Mouse (Mus musculus): ENCODE measurements around the gene Bpifc. TPM values are rescaled to one million over a fixed set of nuclear protein-coding genes. Genes with fewer than 3 reads are reported as not detected.
A peak's percentile ranks its signal among the peaks of the same experiment; 100 is the strongest.

The Bpifc gene
- total and polyA plus RNA-seq, 2 experiments from 2014 or later, result 0.15 to 0.33 TPM

DNA sequence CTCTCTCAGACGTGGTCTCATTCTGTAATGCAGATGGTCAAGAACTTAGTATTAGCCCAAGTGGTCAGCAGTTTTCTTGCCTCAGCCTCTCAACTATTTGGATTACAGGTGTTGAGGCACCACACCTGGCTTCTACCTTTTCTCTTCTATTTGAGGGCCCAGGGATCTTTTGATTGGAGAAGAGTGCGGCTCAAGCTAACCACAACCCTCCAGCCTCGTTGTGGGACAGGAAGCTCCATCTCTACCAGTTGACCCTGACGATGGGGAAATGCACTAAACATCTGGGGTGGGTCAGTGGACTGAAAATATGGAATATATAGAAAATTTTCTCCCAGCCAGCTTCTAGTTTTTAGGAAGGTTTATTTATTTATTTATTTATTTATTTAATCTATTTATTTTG lies 19.3 kb downstream of the Bpifc start:
- no peaks in the 10 kb centered on the region for H3K27me3 ChIP-seq (ENCODE audit: insufficient read depth, low read length)
- no peak overlapping the region for H3K4me3 ChIP-seq (ENCODE audit: low read depth, low read length)
- no peaks in the 10 kb centered on the region for H3K4me1 ChIP-seq (ENCODE audit: insufficient read depth, low read length)
- H3K9me3 ChIP-seq (ENCODE audit: low read length), result no peaks in the 10 kb centered on the region
- no peaks in the 10 kb centered on the region for H3K36me3 ChIP-seq (ENCODE audit: insufficient read depth, low read length)
- H3K4me2 ChIP-seq (ENCODE audit: low read depth, low read length, poor library complexity, severe bottlenecking), result no peak overlapping the region
- no peak overlapping the region for H3K9ac ChIP-seq (replicated peaks; ENCODE audit: low read length, poor library complexity, severe bottlenecking)
- no peak for TF ChIP-seq CTCF (IDR thresholded peaks at IDR 0.05)
- 84% methylated on average over 4 of the region's 4 CpGs for WGBS
- ATAC-seq (ENCODE audit: low FRiP score) (no peak), DNase-seq (ENCODE audit: low spot score) (no peak)
- H3K27ac ChIP-seq (ENCODE audit: low read depth, low read length), result no peak overlapping the region

- H3K4me1 ChIP-seq (ENCODE audit: insufficient read depth, low read length), result no peaks in the 10 kb centered on the region
- H3K4me3 ChIP-seq (ENCODE audit: low read depth, low read length), result no peak overlapping the region
- H3K27ac ChIP-seq (ENCODE audit: low read depth, low read length), result no peak overlapping the region
- H3K36me3 ChIP-seq (ENCODE audit: insufficient read depth, low read length), result no peaks in the 10 kb centered on the region
- no peaks in the 10 kb centered on the region for H3K27me3 ChIP-seq (ENCODE audit: insufficient read depth, low read length)
- DNase-seq (ENCODE audit: low spot score), result no peak
- no peak for TF ChIP-seq CTCF (IDR thresholded peaks at IDR 0.05)
- ATAC-seq (ENCODE audit: low FRiP score), result no peak
- 82% methylated on average over 6 of the region's 6 CpGs for WGBS
- no peak overlapping the region for H3K4me2 ChIP-seq (ENCODE audit: low read depth, low read length, poor library complexity, severe bottlenecking)
- no peak overlapping the region for H3K9ac ChIP-seq (replicated peaks; ENCODE audit: low read length, poor library complexity, severe bottlenecking)
- H3K9me3 ChIP-seq (ENCODE audit: low read length), result no peaks in the 10 kb centered on the region
Observed at GRCm38 (mm10) chr10:85989412-85990115, 22.1 kb downstream of the Bpifc start.

- Histone ChIP-seq H3K27me3 (ENCODE audit: insufficient read depth, low read length) (no peaks in the 10 kb centered on the region), H3K4me2 (ENCODE audit: low read depth, low read length, poor library complexity, severe bottlenecking) (no peak overlapping the region), H3K4me1 (ENCODE audit: insufficient read depth, low read length) (no peaks in the 10 kb centered on the region), H3K27ac (ENCODE audit: low read depth, low read length) (no peak overlapping the region), H3K4me3 (ENCODE audit: low read depth, low read length) (no peak overlapping the region), H3K9ac (replicated peaks; ENCODE audit: low read length, poor library complexity, severe bottlenecking) (no peak overlapping the region), H3K36me3 (ENCODE audit: insufficient read depth, low read length) (no peaks in the 10 kb centered on the region), H3K9me3 (ENCODE audit: low read length) (no peaks in the 10 kb centered on the region)
- DNase-seq (ENCODE audit: low spot score) (peak; percentile 66), ATAC-seq (ENCODE audit: low FRiP score) (peak; percentile 79)
- WGBS, result 84% methylated on average over 4 of the region's 4 CpGs
- TF ChIP-seq CTCF (IDR thresholded peaks at IDR 0.05), result no peak
Observed at GRCm38 (mm10) chr10:85972915-85973314, 38.8 kb downstream of the Bpifc start.

DNA sequence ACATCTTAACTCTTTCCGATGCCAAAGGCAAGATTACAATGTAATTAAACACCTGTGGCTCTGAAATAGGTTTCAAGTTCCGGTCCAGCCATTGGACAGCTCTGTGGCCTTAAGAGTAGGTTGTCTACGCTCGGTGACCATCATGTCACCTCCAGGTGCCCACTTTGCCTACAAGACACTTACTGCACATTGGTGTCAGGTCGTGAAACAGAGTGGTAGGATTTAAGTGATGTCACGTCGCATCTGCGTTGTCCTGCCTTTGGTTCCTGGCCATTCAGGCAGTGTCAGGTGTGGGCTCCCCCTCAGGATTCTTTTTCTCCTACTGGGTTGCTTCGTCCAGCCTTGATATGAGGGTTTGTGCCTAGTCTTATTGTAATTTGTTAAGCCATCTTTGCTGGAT lies 39.9 kb downstream of the Bpifc start:
- Histone ChIP-seq H3K9ac (replicated peaks; ENCODE audit: low read length, poor library complexity, severe bottlenecking) (no peak overlapping the region), H3K4me1 (ENCODE audit: insufficient read depth, low read length) (no peaks in the 10 kb centered on the region), H3K36me3 (ENCODE audit: insufficient read depth, low read length) (no peaks in the 10 kb centered on the region), H3K27ac (ENCODE audit: low read depth, low read length) (no peak overlapping the region), H3K27me3 (ENCODE audit: insufficient read depth, low read length) (no peaks in the 10 kb centered on the region), H3K4me2 (ENCODE audit: low read depth, low read length, poor library complexity, severe bottlenecking) (no peak overlapping the region), H3K4me3 (ENCODE audit: low read depth, low read length) (no peak overlapping the region), H3K9me3 (ENCODE audit: low read length) (no peaks in the 10 kb centered on the region)
- DNase-seq (ENCODE audit: low spot score) (no peak), ATAC-seq (ENCODE audit: low FRiP score) (no peak)
- TF ChIP-seq CTCF (IDR thresholded peaks at IDR 0.05), result no peak
- 84% methylated on average over 9 of the region's 9 CpGs for WGBS

DNA sequence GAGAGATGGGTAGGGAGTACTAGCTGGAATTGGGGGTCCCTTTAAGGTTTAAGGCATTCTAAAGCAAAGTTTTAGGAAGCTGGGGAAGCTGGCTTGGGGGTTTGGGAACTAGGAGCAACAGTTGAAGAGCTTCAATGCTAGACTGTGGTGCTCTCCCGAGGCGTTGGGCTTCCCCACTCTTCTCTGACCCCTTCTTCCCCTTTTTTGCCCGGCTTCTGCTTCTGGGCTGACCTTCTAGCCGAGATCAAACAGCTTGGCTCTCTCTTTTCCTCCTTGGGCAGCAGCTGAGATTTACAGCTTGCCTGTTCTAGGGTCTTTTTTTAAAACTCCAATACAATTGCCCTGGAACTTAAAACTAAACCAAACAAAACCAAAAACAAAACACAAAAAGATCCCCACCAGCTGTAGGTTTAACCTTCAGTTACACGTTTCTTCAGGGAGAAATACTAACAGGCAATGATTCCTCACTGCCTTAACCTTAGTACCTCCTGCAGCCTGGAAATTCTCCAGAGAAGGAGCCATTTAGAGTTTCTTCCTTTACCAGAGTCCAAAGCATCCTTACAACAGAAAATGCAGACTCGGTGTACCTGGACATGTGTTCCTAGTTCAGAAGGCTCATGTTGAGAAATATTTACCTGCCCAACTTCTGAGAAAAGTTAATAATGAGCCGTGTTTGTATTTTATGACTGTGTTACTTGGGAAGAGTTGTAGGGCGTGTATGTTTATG lies 41.6 kb downstream of the Bpifc start:
- Histone ChIP-seq H3K4me1 (ENCODE audit: insufficient read depth, low read length) (no peaks in the 10 kb centered on the region), H3K9me3 (ENCODE audit: low read length) (no peaks in the 10 kb centered on the region), H3K4me3 (ENCODE audit: low read depth, low read length) (no peak overlapping the region), H3K27ac (ENCODE audit: low read depth, low read length) (no peak overlapping the region), H3K36me3 (ENCODE audit: insufficient read depth, low read length) (no peaks in the 10 kb centered on the region), H3K4me2 (ENCODE audit: low read depth, low read length, poor library complexity, severe bottlenecking) (no peak overlapping the region), H3K27me3 (ENCODE audit: insufficient read depth, low read length) (no peaks in the 10 kb centered on the region), H3K9ac (replicated peaks; ENCODE audit: low read length, poor library complexity, severe bottlenecking) (no peak overlapping the region)
- no peak for TF ChIP-seq CTCF (IDR thresholded peaks at IDR 0.05)
- DNase-seq (ENCODE audit: low spot score) (no peak), ATAC-seq (ENCODE audit: low FRiP score) (no peak)
- 59% methylated on average over 8 of the region's 8 CpGs for WGBS

GRCm38 (mm10) chr10:85968731-85969130 lies 43.0 kb downstream of the Bpifc start:
- WGBS, result 53% methylated on average over 2 of the region's 2 CpGs
- no peak overlapping the region for H3K4me2 ChIP-seq (ENCODE audit: low read depth, low read length, poor library complexity, severe bottlenecking)
- ATAC-seq (ENCODE audit: low FRiP score), result no peak

More at GRCm38 (mm10) chr10:85968731-85969130, 43.0 kb downstream of the Bpifc start:
- Histone ChIP-seq H3K27ac (ENCODE audit: low read depth, low read length) (no peak overlapping the region), H3K9me3 (ENCODE audit: low read length) (no peaks in the 10 kb centered on the region), H3K4me1 (ENCODE audit: insufficient read depth, low read length) (no peaks in the 10 kb centered on the region), H3K4me3 (ENCODE audit: low read depth, low read length) (no peak overlapping the region), H3K36me3 (ENCODE audit: insufficient read depth, low read length) (no peaks in the 10 kb centered on the region), H3K9ac (replicated peaks; ENCODE audit: low read length, poor library complexity, severe bottlenecking) (no peak overlapping the region), H3K27me3 (ENCODE audit: insufficient read depth, low read length) (no peaks in the 10 kb centered on the region)
- DNase-seq (ENCODE audit: low spot score), result no peak
- TF ChIP-seq CTCF (IDR thresholded peaks at IDR 0.05), result no peak

Data from midbrain, postnatal 0 days (tissue).